Mouse (Mus musculus): ENCODE results near the gene 2010315B03Rik.
"Not testable (repeated sequence)": the region's sequence is repeated elsewhere in the genome, so short reads cannot be mapped to it uniquely, and the experiment has no call there.

The 2010315B03Rik gene

GRCm38 (mm10) chr9:124312171-124313142, at the start of gene 2010315B03Rik:
Gene 2010315B03Rik, minus strand, starts transcription at chr9:124312696.
- peak; percentile 90 for DNase-seq (ENCODE audit: low spot score)

- no peak for DNase-seq (ENCODE audit: low spot score)
Observed at GRCm38 (mm10) chr9:124311502-124311901, 994 bp downstream of the 2010315B03Rik start.

DNA sequence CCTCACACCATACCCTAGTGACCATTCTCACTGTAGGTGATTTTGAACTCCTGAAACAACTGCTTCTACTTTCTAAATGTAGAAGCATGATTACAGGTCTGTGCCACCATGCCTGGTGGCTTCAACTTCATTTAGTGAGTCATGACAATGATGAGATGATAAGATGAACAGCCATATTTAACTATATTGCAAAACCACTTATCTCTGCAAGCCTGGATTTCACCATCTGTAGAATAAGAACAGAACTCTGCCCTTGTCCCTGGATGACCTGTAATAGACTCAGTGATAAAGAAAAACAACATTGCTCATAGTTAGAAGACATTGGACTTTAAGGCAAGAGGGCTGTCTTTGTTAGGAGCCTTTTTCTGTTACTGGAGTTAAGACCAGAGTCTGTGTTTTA, 24.2 kb downstream of the 2010315B03Rik start:
- no peak for DNase-seq (ENCODE audit: low spot score)

- DNase-seq (ENCODE audit: low spot score): peak; percentile 84
Observed at GRCm38 (mm10) chr9:124281912-124282686, 30.4 kb downstream of the 2010315B03Rik start.

DNA sequence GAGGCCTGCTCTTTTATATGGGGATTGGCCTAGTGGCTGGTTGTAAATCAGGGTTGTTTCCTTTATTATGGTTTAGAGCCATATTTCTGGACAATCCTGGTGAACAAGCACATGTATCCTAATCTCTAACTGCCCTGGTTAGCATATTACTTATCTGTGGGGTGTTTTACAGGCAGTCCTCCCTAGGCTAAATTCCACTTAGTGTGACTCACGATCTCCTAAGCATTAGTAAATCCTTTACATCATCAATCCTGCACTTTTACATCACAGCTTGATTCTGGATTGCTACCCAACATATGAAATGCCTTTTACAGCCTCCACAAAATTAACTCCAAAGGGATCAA, 31.1 kb downstream of the 2010315B03Rik start:
- no peak for DNase-seq (ENCODE audit: low spot score)

DNA sequence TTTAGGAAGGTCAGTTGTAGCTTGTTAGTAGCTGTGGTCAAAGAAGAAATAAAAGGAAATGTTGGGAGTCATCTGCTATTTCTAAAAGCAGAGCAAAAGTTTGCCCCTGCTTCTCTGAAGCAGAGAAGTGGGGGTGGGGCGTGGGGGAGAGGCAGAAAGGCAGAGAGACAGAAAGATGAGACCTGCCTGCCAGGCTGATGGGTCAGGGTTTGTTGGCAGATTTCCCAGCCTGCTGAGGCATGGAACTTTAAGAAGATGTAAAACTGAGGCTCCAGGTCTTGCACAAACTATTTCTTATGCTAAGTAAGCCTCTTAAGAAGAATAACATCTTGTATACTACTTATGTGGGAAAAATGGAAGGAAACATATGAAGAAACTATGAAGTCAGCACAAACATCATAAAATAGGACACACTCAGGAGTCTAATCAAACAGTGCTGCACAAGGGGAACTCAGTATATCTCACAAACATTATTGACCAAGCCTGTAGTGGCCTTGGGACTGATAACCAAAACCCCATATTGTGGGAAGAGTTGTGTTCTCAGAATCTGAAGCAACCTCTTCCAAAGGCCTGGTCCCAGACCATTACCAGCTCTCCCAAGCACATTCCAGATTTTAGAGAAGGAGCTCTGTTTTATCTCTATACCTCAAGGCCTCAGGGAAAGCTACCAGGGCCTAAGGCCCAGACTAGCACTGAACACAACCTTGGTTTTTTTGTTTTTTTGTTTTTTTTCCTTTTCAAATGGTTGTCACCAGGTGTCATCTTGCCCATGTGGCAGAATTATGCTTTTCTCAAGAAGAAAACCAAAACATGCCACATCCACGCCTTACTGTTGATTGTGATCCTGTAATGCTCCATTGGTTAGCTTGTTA, 31.7 kb downstream of the 2010315B03Rik start:
- no peak for DNase-seq (ENCODE audit: low spot score)

DNA sequence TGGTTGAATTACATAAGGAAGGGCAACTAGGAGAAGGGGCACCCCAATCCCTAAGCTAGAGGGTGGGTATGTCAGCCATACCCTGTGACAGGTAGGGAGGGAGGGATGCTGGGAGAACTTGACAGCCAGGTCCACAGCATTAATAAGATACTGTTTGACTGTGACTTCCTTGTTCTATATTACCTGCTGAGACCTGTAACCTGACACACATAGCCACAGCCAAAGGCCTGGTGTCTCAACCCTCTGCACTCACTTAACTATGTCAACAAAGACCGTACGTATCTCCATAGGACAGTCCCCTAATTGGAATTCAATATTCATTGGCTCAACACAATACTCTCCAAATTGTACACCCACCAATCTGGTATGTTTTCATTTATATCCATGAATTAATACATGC, 33.2 kb downstream of the 2010315B03Rik start:
- no peak for DNase-seq (ENCODE audit: low spot score)

DNA sequence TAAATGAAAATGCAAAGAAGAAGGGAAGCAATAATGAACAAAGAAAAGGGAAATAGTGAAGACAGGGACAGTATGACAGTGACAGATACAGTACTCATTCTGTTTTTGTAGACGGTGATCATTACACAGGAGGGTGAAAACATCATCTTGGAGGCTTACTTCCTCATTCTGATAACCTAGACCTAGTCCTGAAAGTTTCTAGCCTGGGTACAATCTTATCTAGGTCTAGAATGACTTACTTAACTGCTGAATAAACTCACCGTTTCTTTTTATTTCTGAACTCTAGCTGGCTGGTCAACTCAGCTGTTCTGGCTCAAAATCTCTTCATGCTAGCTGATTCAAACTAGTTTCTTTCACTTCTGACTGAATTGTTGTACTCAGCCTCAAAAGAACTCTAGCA, 37.4 kb downstream of the 2010315B03Rik start:
- no peak for DNase-seq (ENCODE audit: low spot score)

DNA sequence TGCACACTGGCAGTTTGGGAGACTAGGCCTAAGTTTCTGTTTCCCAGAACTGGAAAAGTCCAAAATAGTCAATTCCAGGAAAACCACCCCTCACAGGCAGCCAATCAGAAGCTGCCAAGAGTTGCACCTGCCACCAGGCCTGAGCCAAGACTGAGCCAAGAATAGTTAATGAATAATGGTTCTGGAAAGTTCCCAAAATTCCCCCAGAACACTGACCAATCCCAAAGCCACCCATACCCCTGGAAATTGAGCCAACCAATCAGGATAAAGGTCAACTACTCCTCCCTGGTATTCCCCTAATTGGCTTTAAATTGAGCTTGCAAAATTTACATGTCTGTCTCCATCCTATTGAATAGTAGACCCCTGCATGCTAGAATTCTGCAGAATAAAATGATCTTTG, 39.3 kb downstream of the 2010315B03Rik start:
- DNase-seq (ENCODE audit: low spot score): no peak

- no peak for DNase-seq (ENCODE audit: low spot score)
Observed at GRCm38 (mm10) chr9:124267929-124268328, 44.6 kb downstream of the 2010315B03Rik start.

DNA sequence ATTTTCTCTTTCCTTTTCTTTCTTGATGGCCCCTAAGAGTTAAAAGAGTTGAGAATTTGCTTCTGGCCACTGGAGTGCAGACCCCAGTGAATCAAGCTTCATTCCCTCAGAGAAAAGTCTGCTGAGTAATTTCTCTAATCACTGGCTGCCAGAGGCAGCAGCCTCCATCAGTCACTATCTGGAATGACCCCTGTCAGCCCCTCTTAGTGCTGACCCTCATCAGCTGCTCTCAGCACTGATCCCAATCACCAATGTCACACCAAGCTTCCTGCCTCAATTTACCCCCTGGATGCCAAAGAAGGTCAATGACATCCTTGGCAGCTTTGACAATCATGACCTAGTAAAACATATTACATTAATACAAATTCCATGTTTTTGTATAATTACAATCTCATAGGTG, 45.0 kb downstream of the 2010315B03Rik start:
- no peak for DNase-seq (ENCODE audit: low spot score)

DNA sequence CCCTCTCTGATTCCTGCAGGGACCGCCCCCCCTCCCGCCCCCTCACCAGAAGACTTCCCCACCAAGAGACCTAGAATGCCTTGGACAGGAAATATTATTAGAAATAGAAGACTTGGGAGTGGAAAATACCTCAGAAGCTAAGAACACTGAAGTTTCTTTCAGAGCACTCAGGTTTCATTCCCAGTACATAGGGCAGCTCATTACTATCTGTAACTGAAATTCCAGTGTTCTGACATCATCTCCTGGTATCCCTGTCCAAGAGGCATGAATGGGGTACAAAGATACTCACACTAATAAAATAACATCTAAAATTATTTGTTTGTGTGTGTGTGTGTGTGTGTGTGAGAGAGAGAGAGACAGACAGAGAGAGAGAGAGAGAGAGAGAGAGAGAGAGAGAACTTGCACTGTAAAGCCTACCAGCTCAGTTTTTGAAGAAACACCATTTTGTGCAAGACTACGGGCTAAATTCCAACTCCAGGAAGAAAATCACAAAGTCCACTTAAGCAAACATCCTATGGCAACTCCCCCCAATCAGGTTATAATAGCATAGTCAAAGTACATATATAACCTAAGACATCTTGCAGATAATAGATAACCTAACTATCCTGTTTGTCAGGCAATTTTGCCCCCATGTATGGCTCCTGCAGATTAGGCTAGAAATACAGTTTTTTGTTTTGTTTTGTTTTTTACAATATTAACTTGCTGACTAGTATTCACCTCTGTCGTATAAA, 49.3 kb downstream of the 2010315B03Rik start:
- DNase-seq (ENCODE audit: low spot score): no peak

GRCm38 (mm10) chr9:124258067-124258556, 54.4 kb downstream of the 2010315B03Rik start:
- no peak for DNase-seq (ENCODE audit: low spot score)

- DNase-seq (ENCODE audit: low spot score): peak; percentile 16
Observed at GRCm38 (mm10) chr9:124257200-124258066, 55.1 kb downstream of the 2010315B03Rik start.

DNA sequence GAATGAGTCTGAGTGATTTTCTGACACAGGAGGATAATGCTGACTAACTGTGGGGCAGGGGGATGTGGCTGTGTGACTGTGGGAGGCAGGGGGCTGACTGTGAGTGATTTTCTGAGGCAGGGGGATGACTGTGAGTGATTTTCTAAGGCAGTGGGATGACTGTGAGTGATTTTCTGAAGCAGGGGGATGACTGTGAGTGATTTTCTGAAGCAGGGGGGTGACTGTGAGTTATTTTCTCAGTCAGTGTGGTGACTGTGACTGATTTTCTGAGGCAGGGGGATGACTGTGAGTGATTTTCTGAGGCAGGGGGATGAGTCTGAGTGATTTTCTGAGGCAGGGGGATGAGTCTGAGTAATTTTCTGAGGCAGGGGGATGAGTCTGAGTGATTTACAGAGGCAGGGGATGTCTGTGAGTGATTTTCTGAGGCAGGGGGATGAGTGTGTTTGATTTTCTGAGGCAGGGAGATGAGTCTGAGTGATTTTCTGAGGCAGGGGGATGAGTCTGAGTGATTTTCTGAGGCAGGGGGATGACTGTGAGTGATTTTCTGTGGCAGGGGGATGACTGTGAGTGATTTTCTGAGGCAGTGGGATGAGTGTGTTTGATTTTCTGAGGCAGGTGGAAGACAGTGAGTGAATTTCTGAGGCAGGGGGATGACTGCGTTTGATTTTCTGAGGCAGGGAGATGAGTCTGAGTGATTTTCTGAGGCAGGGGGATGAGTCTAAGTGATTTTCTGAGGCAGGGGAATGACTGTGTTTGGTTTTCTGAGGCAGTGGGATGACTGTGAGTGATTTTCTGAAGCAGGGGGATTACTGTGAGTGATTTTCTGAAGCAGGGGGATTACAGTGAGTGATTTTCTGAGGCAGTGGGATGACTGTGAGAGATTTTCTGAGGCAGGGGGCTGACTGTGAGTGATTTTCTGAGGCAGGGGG, 56.0 kb downstream of the 2010315B03Rik start:
- DNase-seq (ENCODE audit: low spot score): not testable (repeated sequence)

- DNase-seq (ENCODE audit: low spot score): no peak
Observed at GRCm38 (mm10) chr9:124251438-124251837, 61.1 kb downstream of the 2010315B03Rik start.

Data from T-cell, adult 2 months (primary cell).